Mouse (Mus musculus): Measurements from ENCODE around the gene Vps26c. TPM values are rescaled to one million over a fixed set of nuclear protein-coding genes. Genes with fewer than 3 reads are reported as not detected.

Gene Vps26c
- polyA plus RNA-seq, 1 experiment from 2014 or later = 54.8 TPM

DNA sequence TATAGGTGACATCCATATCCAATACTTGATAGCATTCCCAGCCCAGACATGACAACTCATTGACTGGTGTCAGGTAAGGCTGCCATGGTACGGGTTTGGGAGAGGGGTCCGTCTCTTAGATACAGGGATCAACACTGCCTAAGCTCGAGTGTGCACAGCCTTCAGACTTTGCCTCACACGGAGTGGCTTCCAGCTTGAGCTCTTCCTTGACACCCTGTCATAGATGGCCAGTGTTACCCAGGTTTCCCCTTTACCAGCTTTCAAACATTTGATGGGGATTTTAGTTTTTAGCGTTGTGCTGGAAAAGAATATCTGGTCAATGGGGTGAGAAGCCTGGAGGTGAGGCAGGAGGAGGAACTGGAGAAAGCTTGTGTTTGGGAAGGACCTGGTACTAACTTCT lies 41.1 kb upstream of the Vps26c start:
- peaks cover 15% of the 10 kb centered on the region for H3K4me1 ChIP-seq
- WGBS = 75% methylated on average over 5 of the region's 5 CpGs

GRCm38 (mm10) chr16:94566834-94567585 lies 40.4 kb upstream of the Vps26c start:
- Histone ChIP-seq H3K27ac (no peak overlapping the region), H3K4me2 (no peak overlapping the region), H3K4me3 (replicated peaks) (no peak overlapping the region), H3K27me3 (replicated peaks) (no peaks in the 10 kb centered on the region), H3K4me1 (peaks cover 9% of the 10 kb centered on the region), H3K36me3 (no peaks in the 10 kb centered on the region), H3K9ac (no peak overlapping the region), H3K9me3 (no peaks in the 10 kb centered on the region)
- WGBS = 81% methylated on average over 11 of the region's 11 CpGs
- ATAC-seq (ENCODE audit: insufficient read depth, low FRiP score, low read depth) = no peak

More for the DNA sequence above, 41.1 kb upstream of the Vps26c start:
- H3K36me3 ChIP-seq = no peaks in the 10 kb centered on the region
- H3K4me2 ChIP-seq = no peak overlapping the region
- H3K4me3 ChIP-seq (replicated peaks) = no peak overlapping the region
- no peaks in the 10 kb centered on the region for H3K9me3 ChIP-seq
- no peak overlapping the region for H3K27ac ChIP-seq
- no peaks in the 10 kb centered on the region for H3K27me3 ChIP-seq (replicated peaks)
- ATAC-seq (ENCODE audit: insufficient read depth, low FRiP score, low read depth) = no peak
- no peak overlapping the region for H3K9ac ChIP-seq

DNA sequence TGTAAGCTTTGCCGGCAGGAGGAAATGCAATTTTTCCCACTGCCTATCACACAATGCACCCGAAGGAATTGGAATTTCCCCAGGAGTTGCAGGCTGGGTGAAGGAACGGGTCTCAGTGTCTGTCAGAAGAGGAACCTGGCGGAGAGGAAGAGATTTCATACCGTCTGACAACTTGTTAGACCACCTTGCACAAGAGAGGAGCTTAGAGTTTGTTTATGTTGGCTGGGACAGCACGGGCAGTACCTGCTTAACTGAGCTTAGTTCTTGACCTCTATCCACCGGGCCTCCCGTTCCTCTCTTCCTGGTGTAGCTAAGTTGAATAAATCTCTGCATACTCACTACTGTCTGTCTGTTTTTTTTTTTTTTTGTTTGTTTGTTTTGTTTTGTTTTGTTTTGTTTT lies 39.5 kb upstream of the Vps26c start:
- Histone ChIP-seq H3K4me3 (replicated peaks) (no peak overlapping the region), H3K9ac (no peak overlapping the region), H3K27me3 (replicated peaks) (no peaks in the 10 kb centered on the region), H3K36me3 (no peaks in the 10 kb centered on the region), H3K4me1 (peaks cover 3% of the 10 kb centered on the region; the same call in 1 of the 2 replicates), H3K27ac (no peak overlapping the region), H3K4me2 (no peak overlapping the region), H3K9me3 (no peaks in the 10 kb centered on the region)
- 19% methylated on average over 8 of the region's 8 CpGs for WGBS
- ATAC-seq (ENCODE audit: insufficient read depth, low FRiP score, low read depth) = no peak

DNA sequence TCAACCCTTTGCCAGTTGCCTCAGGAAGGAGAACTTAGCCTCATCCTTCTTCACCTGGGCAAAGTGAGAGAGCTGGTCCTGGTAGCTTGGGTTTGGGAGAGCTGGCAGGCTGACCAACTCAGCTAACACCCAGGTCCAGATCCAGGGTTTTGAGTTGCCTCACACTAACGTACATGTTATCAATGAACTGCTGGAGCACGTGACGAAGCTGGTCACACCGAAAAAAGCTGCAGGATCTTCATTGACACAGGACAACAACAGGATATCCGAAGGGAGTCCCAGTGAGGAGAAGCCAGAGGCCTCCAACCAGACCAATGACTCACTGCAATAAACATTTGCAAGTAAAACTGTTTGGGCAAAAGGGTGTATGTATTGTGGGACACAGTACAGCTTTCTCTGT lies 34.0 kb upstream of the Vps26c start:
- no peak overlapping the region for H3K9ac ChIP-seq
- WGBS = 53% methylated on average over 5 of the region's 5 CpGs
- no peak for ATAC-seq (ENCODE audit: insufficient read depth, low FRiP score, low read depth)

DNA sequence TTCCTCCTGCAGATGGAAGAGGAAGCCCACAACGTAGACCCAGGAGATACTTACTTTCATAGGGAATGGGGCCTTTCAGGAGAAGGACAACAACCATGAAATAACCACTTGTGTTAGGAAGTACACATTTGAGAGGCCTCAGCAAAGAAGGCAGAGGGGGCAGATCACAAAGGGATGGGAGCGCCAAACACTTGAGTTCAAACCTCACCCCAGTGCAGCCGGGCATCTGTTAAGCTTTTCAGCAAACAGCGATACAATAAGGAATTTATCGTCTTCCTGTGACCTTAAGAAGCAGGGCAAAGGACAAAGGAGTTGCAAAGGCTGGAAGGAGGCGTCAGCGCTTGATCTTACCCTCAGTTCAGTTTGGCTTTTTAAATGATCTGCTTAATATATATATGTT lies 33.2 kb upstream of the Vps26c start:
- 0 out of 2 replicates have a peak, but pooled peaks cover 8% of the 10 kb centered on the region for H3K4me1 ChIP-seq
- H3K9me3 ChIP-seq = no peaks in the 10 kb centered on the region
- ATAC-seq (ENCODE audit: insufficient read depth, low FRiP score, low read depth) = no peak
- 0 out of 2 replicates have a peak overlapping the region, but pooled peaks have one; percentile 28 for H3K27ac ChIP-seq
- no peak overlapping the region for H3K9ac ChIP-seq
- WGBS = 53% methylated on average over 7 of the region's 7 CpGs
- no peak overlapping the region for H3K4me2 ChIP-seq
- no peaks in the 10 kb centered on the region for H3K27me3 ChIP-seq (replicated peaks)
- H3K4me3 ChIP-seq (replicated peaks) = no peak overlapping the region
- H3K36me3 ChIP-seq = no peaks in the 10 kb centered on the region

More for the DNA sequence above, 34.0 kb upstream of the Vps26c start:
- H3K9me3 ChIP-seq = no peaks in the 10 kb centered on the region
- H3K27ac ChIP-seq = no peak overlapping the region
- 0 out of 2 replicates have a peak, but pooled peaks cover 8% of the 10 kb centered on the region for H3K4me1 ChIP-seq
- H3K4me3 ChIP-seq (replicated peaks) = no peak overlapping the region
- H3K36me3 ChIP-seq = no peaks in the 10 kb centered on the region
- no peak overlapping the region for H3K4me2 ChIP-seq
- no peaks in the 10 kb centered on the region for H3K27me3 ChIP-seq (replicated peaks)

GRCm38 (mm10) chr16:94559282-94559681 lies 32.7 kb upstream of the Vps26c start:
- no peaks in the 10 kb centered on the region for H3K27me3 ChIP-seq (replicated peaks)
- WGBS = 31% methylated on average over 7 of the region's 7 CpGs
- no peak for ATAC-seq (ENCODE audit: insufficient read depth, low FRiP score, low read depth)
- no peaks in the 10 kb centered on the region for H3K36me3 ChIP-seq
- H3K4me3 ChIP-seq (replicated peaks) = no peak overlapping the region
- 0 out of 2 replicates have a peak, but pooled peaks cover 8% of the 10 kb centered on the region for H3K4me1 ChIP-seq
- H3K4me2 ChIP-seq = no peak overlapping the region
- H3K9ac ChIP-seq = no peak overlapping the region
- no peak overlapping the region for H3K27ac ChIP-seq
- H3K9me3 ChIP-seq = no peaks in the 10 kb centered on the region

DNA sequence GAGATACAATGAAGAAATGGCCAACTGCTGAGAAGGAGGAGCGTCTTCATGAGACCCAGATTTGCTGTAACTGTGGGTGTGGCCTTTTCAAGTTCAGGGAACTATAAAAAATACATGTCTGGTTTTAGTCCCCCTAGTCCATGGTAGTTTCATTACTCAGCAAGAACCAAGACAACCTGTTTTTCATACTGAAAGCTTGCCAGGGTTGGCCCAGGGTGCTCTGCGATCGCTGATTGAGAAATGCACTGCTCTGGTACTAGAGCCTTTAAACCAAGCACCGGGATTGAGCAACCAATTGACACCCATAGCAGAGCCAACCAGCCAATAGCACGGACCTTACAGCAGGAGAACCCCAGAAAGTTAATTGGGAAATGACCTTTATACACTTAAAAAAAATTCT lies 29.6 kb upstream of the Vps26c start:
- H3K4me2 ChIP-seq = no peak overlapping the region
- 0 out of 2 replicates have a peak, but pooled peaks cover 8% of the 10 kb centered on the region for H3K4me1 ChIP-seq
- H3K27ac ChIP-seq = no peak overlapping the region
- no peak overlapping the region for H3K9ac ChIP-seq
- H3K36me3 ChIP-seq = no peaks in the 10 kb centered on the region
- H3K27me3 ChIP-seq (replicated peaks) = no peaks in the 10 kb centered on the region
- WGBS = 76% methylated on average over 5 of the region's 5 CpGs
- H3K9me3 ChIP-seq = no peaks in the 10 kb centered on the region
- H3K4me3 ChIP-seq (replicated peaks) = no peak overlapping the region
- no peak for ATAC-seq (ENCODE audit: insufficient read depth, low FRiP score, low read depth)

DNA sequence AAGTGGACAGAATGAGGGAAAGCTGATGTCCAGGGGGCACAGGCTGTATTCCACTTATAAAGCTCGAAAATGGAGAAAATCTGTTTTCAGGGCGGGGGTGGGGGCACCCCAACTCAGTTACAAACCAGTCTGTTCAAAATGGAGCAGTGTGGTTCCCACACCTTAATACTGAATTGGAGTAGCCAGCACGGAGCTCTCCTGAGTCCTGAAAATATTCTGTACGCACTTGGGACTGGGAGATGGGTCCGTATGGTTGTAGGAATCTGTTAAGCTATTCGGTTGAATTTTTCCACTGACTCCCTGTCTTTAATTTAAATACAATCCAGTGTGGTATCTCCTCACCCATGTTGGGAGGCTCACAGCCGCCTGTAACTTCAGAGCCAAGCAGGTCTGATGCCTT lies 28.7 kb upstream of the Vps26c start:
- Histone ChIP-seq H3K27me3 (replicated peaks) (no peaks in the 10 kb centered on the region), H3K4me1 (0 out of 2 replicates have a peak, but pooled peaks cover 6% of the 10 kb centered on the region), H3K9ac (no peak overlapping the region), H3K27ac (no peak overlapping the region), H3K4me2 (no peak overlapping the region), H3K36me3 (no peaks in the 10 kb centered on the region), H3K4me3 (replicated peaks) (no peak overlapping the region), H3K9me3 (no peaks in the 10 kb centered on the region)
- 70% methylated on average over 7 of the region's 7 CpGs for WGBS
- no peak for ATAC-seq (ENCODE audit: insufficient read depth, low FRiP score, low read depth)

DNA sequence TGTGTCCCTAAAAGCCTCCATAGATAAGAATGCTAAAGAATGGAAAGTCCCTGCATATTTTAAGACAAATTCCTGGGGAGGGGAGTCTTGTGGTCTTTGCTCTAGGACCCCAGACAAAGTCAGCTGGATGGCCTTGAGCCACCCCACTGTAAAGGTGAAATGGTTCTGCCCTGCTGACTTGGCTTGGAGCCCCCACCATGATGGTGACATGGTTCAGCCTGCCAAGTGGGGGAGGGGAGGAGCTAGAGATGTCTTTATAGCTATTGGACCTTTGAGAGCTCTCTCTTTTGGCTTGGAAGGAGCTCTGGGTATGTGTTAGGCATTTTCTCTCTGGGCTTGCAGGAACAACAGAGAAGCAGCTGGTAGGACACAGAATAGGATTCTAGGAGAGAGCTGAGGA lies 25.3 kb upstream of the Vps26c start:
- Histone ChIP-seq H3K4me2 (no peak overlapping the region), H3K4me3 (replicated peaks) (no peak overlapping the region), H3K36me3 (no peaks in the 10 kb centered on the region), H3K27me3 (replicated peaks) (no peaks in the 10 kb centered on the region), H3K4me1 (no peaks in the 10 kb centered on the region), H3K9me3 (no peaks in the 10 kb centered on the region), H3K27ac (no peak overlapping the region), H3K9ac (no peak overlapping the region)
- no peak for ATAC-seq (ENCODE audit: insufficient read depth, low FRiP score, low read depth)

GRCm38 (mm10) chr16:94549813-94550212 lies 23.2 kb upstream of the Vps26c start:
- ATAC-seq (ENCODE audit: insufficient read depth, low FRiP score, low read depth) = no peak
- Histone ChIP-seq H3K4me3 (replicated peaks) (no peak overlapping the region), H3K9me3 (no peaks in the 10 kb centered on the region), H3K36me3 (no peaks in the 10 kb centered on the region), H3K27ac (no peak overlapping the region), H3K4me1 (no peaks in the 10 kb centered on the region), H3K4me2 (no peak overlapping the region), H3K9ac (no peak overlapping the region), H3K27me3 (replicated peaks) (no peaks in the 10 kb centered on the region)
- WGBS = 70% methylated on average over 10 of the region's 10 CpGs

DNA sequence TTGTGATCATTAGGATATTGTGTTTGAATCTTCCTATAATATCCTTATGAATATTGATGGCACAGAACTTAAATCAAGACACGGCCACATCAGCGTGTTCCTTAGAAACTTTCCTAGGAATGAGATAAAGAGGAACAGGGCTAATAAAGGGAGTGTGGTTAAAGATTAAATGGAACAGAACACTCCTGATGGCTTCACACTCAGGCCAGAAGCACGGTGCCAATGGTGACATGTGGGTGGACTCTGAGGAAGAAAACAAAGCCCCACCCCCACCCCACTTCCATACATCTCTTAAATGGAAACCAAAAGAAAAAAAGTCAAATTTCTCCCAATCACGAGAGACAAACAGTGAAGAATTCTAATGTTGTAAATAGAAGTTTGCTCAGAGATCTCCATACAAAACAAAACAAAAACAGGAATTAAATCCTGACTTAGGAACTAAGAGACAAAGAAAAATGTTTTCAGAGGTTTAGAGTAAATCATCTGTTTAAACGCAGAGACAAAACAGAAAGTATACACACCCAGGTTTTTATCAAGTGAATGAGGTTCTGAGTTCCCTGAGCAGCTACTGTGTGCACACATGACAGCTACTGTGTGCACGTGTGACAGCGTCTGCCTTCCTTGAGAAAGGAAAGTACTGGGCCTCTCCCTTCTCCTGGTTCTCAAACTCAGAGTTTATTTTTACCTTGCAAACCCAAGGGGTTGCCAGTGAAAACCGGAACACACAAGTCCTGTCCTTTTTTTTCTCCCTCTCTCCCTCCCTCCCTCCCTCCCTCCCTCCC lies 19.3 kb upstream of the Vps26c start:
- Histone ChIP-seq H3K4me2 (no peak overlapping the region), H3K36me3 (no peaks in the 10 kb centered on the region), H3K27me3 (replicated peaks) (no peaks in the 10 kb centered on the region), H3K27ac (no peak overlapping the region), H3K4me1 (no peaks in the 10 kb centered on the region), H3K4me3 (replicated peaks) (no peak overlapping the region), H3K9me3 (no peaks in the 10 kb centered on the region), H3K9ac (no peak overlapping the region)
- 48% methylated on average over 8 of the region's 8 CpGs for WGBS
- ATAC-seq (ENCODE audit: insufficient read depth, low FRiP score, low read depth) = peak; percentile 50; the same call in 1 of the 2 replicates

DNA sequence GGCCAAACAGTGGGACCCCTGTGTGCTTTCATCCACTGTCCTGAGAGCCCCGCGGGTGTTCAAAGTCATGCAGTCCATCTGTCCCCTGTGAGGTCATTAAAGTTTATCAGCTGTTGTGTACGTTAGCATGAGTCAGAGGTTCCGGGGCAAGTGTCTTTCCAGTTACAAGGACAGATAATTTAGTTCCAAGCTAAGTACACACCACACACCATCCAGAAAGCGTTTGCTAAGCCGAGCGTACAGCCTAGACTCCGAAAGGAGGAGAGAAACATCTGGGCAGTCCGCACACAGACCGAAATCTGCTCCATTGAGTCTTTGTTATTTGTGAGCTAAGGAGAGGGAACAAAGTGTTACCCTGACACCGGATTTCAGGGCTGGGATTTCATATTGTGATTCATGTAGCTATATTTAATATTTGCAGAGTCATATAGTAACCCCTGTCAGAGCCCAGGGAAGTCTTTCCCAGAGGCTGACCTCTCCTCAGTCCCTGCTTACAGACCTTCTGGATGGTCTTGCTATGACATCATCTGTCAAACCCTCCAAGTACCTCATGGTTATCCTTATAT lies 18.0 kb upstream of the Vps26c start:
- H3K27ac ChIP-seq = no peak overlapping the region
- no peaks in the 10 kb centered on the region for H3K9me3 ChIP-seq
- H3K4me1 ChIP-seq = no peaks in the 10 kb centered on the region
- H3K36me3 ChIP-seq = no peaks in the 10 kb centered on the region
- H3K4me3 ChIP-seq (replicated peaks) = no peak overlapping the region
- 38% methylated on average over 11 of the region's 11 CpGs for WGBS
- no peak overlapping the region for H3K9ac ChIP-seq
- no peaks in the 10 kb centered on the region for H3K27me3 ChIP-seq (replicated peaks)
- ATAC-seq (ENCODE audit: insufficient read depth, low FRiP score, low read depth) = no peak; the same call in 1 of the 2 replicates
- no peak overlapping the region for H3K4me2 ChIP-seq

Measured in stomach, embryonic 15.5 days (tissue).